Mouse (Mus musculus) cortical plate, adult 2 months (tissue): ENCODE measurements around the gene Mre11a.

Source experiments
- CTCF ChIP-seq: fragments of 200-500 bp; IDR thresholded peaks from 2 replicates; pipeline ENCODE4 v1.5.1; 2011; ENCODE audit warnings: mild to moderate bottlenecking, control low read depth, low read length; ENCODE audit not compliant: insufficient read depth; ENCODE audit errors: extremely low read depth
- POLR2A ChIP-seq: fragments of 200-500 bp; IDR thresholded peaks from 2 replicates; pipeline ENCODE4 v1.6.1; 2011; ENCODE audit warnings: mild to moderate bottlenecking, low read length, control low read depth; ENCODE audit not compliant: insufficient read depth; ENCODE audit errors: extremely low read depth

- TF ChIP-seq POLR2A (no peak), CTCF (no peak)
Measured at GRCm38 (mm10) chr9:14884641-14885040, 100.2 kb downstream of the Mre11a start.
